Mouse (Mus musculus) myocyte (in vitro differentiated cells): ENCODE results near the gene Selenok.

ENCODE experiments used
- CEBPB ChIP-seq: IDR thresholded peaks from 2 replicates; pipeline ENCODE4 v1.6.1; 2011; ENCODE audit warnings: mild to moderate bottlenecking, moderate library complexity; ENCODE audit not compliant: poor library complexity, insufficient read depth, severe bottlenecking
- E2F4 ChIP-seq: IDR thresholded peaks from one replicate; pipeline ENCODE4 v1.6.1; 2011; ENCODE audit warnings: mild to moderate bottlenecking, control low read depth, moderate library complexity; ENCODE audit not compliant: insufficient read depth
- MAX ChIP-seq: IDR thresholded peaks from one replicate; pipeline ENCODE4 v1.6.1; 2011; ENCODE audit warnings: low read depth, mild to moderate bottlenecking, control low read depth
- MYOD1 ChIP-seq, 3 experiments: IDR thresholded peaks; one replicate each; pipeline ENCODE4 v1.6.1; 2011; ENCODE audit warnings: control low read depth in 2 of 3, low read depth in 2 of 3, mild to moderate bottlenecking in 2 of 3, moderate library complexity in 1 of 3; ENCODE audit not compliant: insufficient read length in 2 of 3, control insufficient read depth in 1 of 3
- MYOG ChIP-seq, 3 experiments: IDR thresholded peaks; one replicate each; pipeline ENCODE4 v1.6.1; 2011; ENCODE audit warnings: control low read depth in 2 of 3, low read depth in 2 of 3, mild to moderate bottlenecking in 2 of 3; ENCODE audit not compliant: insufficient read length in 2 of 3, control insufficient read depth in 1 of 3, insufficient read depth in 1 of 3
- POLR2A ChIP-seq: IDR thresholded peaks from one replicate; pipeline ENCODE4 v1.6.1; 2011; ENCODE audit warnings: low read depth, mild to moderate bottlenecking, control low read depth, moderate library complexity; ENCODE audit not compliant: insufficient read length
- POLR2AphosphoS2 ChIP-seq: IDR thresholded peaks from one replicate; pipeline ENCODE4 v1.6.1; 2011; ENCODE audit warnings: low read depth, control low read depth; ENCODE audit not compliant: insufficient read length
- REST ChIP-seq: IDR thresholded peaks from one replicate; pipeline ENCODE4 v1.6.1; 2011; ENCODE audit warnings: mild to moderate bottlenecking, control low read depth, moderate library complexity; ENCODE audit not compliant: insufficient read depth, insufficient read length
- SRF ChIP-seq: IDR thresholded peaks from one replicate; pipeline ENCODE4 v1.6.1; 2011; ENCODE audit warnings: low read depth; ENCODE audit not compliant: control insufficient read depth, insufficient read length
- TCF12 ChIP-seq: IDR thresholded peaks from one replicate; pipeline ENCODE4 v1.6.1; 2011; ENCODE audit warnings: mild to moderate bottlenecking, control low read depth; ENCODE audit not compliant: poor library complexity, insufficient read depth, severe bottlenecking
- USF1 ChIP-seq: IDR thresholded peaks from one replicate; pipeline ENCODE4 v1.6.1; 2011; ENCODE audit warnings: low read depth, mild to moderate bottlenecking, control low read depth, moderate library complexity

DNA sequence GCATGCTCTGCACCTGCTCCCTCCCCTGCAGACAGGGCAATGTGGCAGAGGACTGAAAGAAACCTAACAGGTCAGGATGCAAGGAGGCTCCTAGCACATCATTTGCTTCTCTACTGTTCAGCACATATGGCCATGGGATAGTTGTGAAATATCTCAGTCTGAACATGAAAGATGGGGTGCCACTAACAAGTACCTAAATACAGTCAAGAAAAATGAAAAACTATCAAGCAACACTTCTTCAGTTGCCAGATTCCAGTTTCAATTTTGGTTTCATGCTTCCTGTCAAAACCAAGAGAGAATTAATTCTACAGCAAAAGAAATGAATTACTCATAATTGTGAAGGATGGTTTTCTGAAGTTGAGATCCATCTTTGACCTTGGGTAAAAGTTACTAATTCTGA is 10.7 kb upstream of the Selenok start:
- TF ChIP-seq POLR2A (no peak), E2F4 (no peak), POLR2AphosphoS2 (no peak), MYOD1 (IDR thresholded peaks at IDR 0.05; ENCODE audit: control insufficient read depth in 1 of 3, insufficient read length in 2 of 3, low read depth in 2 of 3) (no peak), MAX (no peak), REST (no peak), TCF12 (no peak), USF1 (no peak), MYOG (IDR thresholded peaks at IDR 0.05; ENCODE audit: control insufficient read depth in 1 of 3, insufficient read depth in 1 of 3, insufficient read length in 2 of 3, low read depth in 2 of 3) (no peak), SRF (no peak), CEBPB (no peak)
